8 mouse cellular contexts compared by ENCODE assay signal in the genomic region with DNA sequence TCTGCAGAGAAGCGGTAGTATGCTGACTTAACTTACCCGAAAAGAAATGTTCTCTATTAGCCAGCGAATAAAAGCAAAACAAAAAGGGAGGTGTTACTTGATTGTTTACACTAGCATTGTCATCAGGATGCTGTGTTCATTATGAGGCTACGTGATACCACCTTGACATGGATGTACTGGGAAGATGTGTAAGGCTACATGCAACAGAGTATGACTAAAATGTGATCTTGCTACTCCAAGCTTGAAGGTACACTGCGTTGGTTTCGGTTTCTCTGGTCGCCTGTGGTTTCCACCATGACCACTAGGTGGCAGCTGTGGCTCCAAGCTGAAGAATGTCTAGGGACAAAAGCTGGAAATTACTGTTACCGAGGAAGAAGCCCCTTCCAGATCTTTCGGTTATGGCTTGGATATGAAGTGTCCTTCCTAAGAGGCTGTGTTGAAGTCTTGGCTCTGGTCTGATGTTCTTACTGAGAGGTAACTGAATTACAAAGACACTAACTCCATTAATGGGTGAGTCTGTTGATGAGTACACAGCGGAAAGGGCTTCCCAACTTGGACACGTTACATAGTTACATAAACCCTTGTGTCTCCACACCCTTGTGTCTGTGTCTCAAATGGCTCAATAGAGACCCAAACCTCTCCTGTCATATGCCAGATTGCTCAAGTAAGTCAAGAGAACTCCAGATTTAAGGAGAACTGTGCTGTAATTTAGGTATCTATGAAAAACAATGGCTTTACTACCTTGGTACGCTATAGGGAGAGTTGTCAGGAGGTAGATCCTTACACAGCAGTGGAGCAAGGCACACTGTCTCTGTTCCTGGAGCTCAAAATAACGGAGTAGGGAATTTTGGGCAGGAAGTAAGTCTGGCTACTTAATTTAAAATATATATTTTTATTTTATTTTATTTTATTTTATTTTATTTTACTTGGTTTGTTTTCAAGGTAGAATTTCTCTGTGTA.
A peak's percentile ranks its signal among the peaks of the same experiment; 100 is the strongest.
DNase-seq lines count a peak whose midpoint lies in the region; ATAC-seq and TF ChIP-seq lines count a peak whose summit lies in the region.
"Not testable (repeated sequence)": the region's sequence is repeated elsewhere in the genome, so short reads cannot be mapped to it uniquely, and the experiment has no call there.

No protein-coding gene starts in this region.

- H3K27ac ChIP-seq in liver, postnatal 0 days (ENCODE audit: low read depth); testis, adult 2 months (ENCODE audit: control insufficient read depth, insufficient read depth, low read depth, low read length): not testable (repeated sequence)

- not testable (repeated sequence) for H3K9me3 ChIP-seq in liver, postnatal 0 days (ENCODE audit: low read length)

- H3K9ac ChIP-seq in liver, postnatal 0 days (replicated peaks): not testable (repeated sequence)

- peak overlapping the region; percentile 48; the same call in 1 of the 2 replicates for H3K4me2 ChIP-seq in liver, postnatal 0 days (ENCODE audit: low read depth, low read length)
- H3K4me2 ChIP-seq in myocyte (ENCODE audit: low read depth): peak overlapping the region; percentile 74

- H3K4me1 ChIP-seq in liver, postnatal 0 days (ENCODE audit: insufficient read depth); testis, adult 2 months (ENCODE audit: control insufficient read depth, insufficient read depth, low read length): not testable (repeated sequence)

- H3K36me3 ChIP-seq in liver, postnatal 0 days (replicated peaks; ENCODE audit: insufficient read depth, low read length); myocyte (ENCODE audit: control insufficient read depth, insufficient read depth); testis, adult 2 months (ENCODE audit: control insufficient read depth, insufficient read depth, low read length): not testable (repeated sequence)

- H3K79me2 ChIP-seq in myocyte (ENCODE audit: control insufficient read depth, insufficient read depth): not testable (repeated sequence)

- not testable (repeated sequence) for H3ac ChIP-seq in myocyte (ENCODE audit: control insufficient read depth, insufficient read length)

- TF ChIP-seq POLR2A in myocyte (IDR thresholded peaks at IDR 0.05; ENCODE audit: insufficient read length, low read depth); testis, adult 2 months (IDR thresholded peaks at IDR 0.05; ENCODE audit: control insufficient read depth, low read depth, low read length): not testable (repeated sequence)

- peak; percentile 99 to 100 for ATAC-seq in hematopoietic stem cell, adult 5-6 weeks (replicated peaks in 1 of 2; ENCODE audit: insufficient read depth in 1 of 2, low FRiP score in 2 of 2, low TSS enrichment in 1 of 2, low read depth in 1 of 2, poor library complexity in 2 of 2, severe bottlenecking in 2 of 2)
- ATAC-seq in liver, postnatal 0 days: peak; percentile 69

- not testable (repeated sequence) for TF ChIP-seq EP300 in liver, postnatal 0 days (IDR thresholded peaks at IDR 0.05; ENCODE audit: low read depth)

- H3K4me3 ChIP-seq in liver, postnatal 0 days (ENCODE audit: low read depth, low read length); testis, adult 2 months (ENCODE audit: control insufficient read depth, low read depth, low read length): not testable (repeated sequence)
- H3K4me3 ChIP-seq in myocyte: peak overlapping the region; percentile 0

- WGBS in liver, postnatal 0 days (ENCODE audit: insufficient replicate concordance): 51% methylated on average over 11 of the region's 13 CpGs

- peak; percentile 67 for DNase-seq in NIH3T3 (ENCODE audit: low read depth)
- peak; percentile 8 to 25 for DNase-seq in cerebellum, postnatal 10 days
- peak; percentile 19 for DNase-seq in forelimb bud, embryonic 11.5 days (ENCODE audit: low read depth, low spot score)
- DNase-seq in layer of hippocampus, adult 11-12 months (ENCODE audit: low spot score): peak; percentile 65
- DNase-seq in liver, postnatal 0 days: peak; percentile 15

- peak; percentile 52 for TF ChIP-seq CTCF in liver, postnatal 0 days (IDR thresholded peaks at IDR 0.05; ENCODE audit: low read depth)
- peak; percentile 24; the same call in 1 of the 2 replicates for TF ChIP-seq CTCF in testis, adult 2 months (IDR thresholded peaks at IDR 0.05; ENCODE audit: control insufficient read depth, insufficient read depth, insufficient replicate concordance, low read depth, low read length)

- not testable (repeated sequence) for H3K27me3 ChIP-seq in liver, postnatal 0 days (ENCODE audit: insufficient read depth, low read length); myocyte (ENCODE audit: control insufficient read depth, insufficient read depth, insufficient read length); testis, adult 2 months (ENCODE audit: control insufficient read depth, insufficient read depth, low read length)

Comparison
In these comparisons a context has a peak if more than half of its experiments do, and no peak if none do; other contexts are left out.
1. DNase-seq: peak in every context shown above with its lines; median percentile 67 in NIH3T3; 65 in layer of hippocampus, adult 11-12 months; 19 in forelimb bud, embryonic 11.5 days; 16 in cerebellum, postnatal 10 days; 15 in liver, postnatal 0 days.